Mouse (Mus musculus) megakaryocyte, embryonic 14.5 days (primary cell): ENCODE results near the gene Slc35e3.

ENCODE experiments used
- FLI1 ChIP-seq: IDR thresholded peaks from 2 replicates; pipeline ENCODE4 v1.6.1; 2012; ENCODE audit warnings: low read length, inconsistent platforms, mixed read lengths
- GATA1 ChIP-seq: IDR thresholded peaks from 3 replicates; pipeline ENCODE4 v1.6.1; 2012; ENCODE audit warnings: mixed read lengths, low read length, inconsistent platforms, borderline replicate concordance

- no peak for TF ChIP-seq GATA1
- TF ChIP-seq FLI1 = no peak
Measured at GRCm38 (mm10) chr10:117729139-117729814, 16.9 kb downstream of the Slc35e3 start.
